Mouse (Mus musculus) liver, embryonic 14.5 days (tissue): ENCODE results near the gene Kif13a. TPM values are rescaled to one million over a fixed set of nuclear protein-coding genes. Genes with fewer than 3 reads are reported as not detected.

Experiments
- ATAC-seq: fragments of 200-750 bp; cut with Nextera tagmentation; 2 replicates; pipeline ENCODE4 v1.8.0; 2017; ENCODE audit warnings: moderate number of reproducible peaks, mild to moderate bottlenecking, moderate library complexity; ENCODE audit not compliant: insufficient read depth
- DNase-seq, 3 experiments: peaks; one replicate each; pipeline ENCODE4 v3.0.0-alpha.2; 2012 to 2013; ENCODE audit warnings: low read depth in 3 of 3, low spot score in 3 of 3
- H3K27ac ChIP-seq: fragments of 300-500 bp; sonication (generic); 2 replicates; pipeline ENCODE4 v1.5.1; 2014; ENCODE audit warnings: moderate library complexity, mild to moderate bottlenecking, control low read depth, inconsistent platforms
- H3K27me3 ChIP-seq: fragments of 300-500 bp; sonication (generic); 2 replicates; pipeline ENCODE4 v1.6.1; 2014; ENCODE audit warnings: mild to moderate bottlenecking, low read length, moderate library complexity; ENCODE audit not compliant: control insufficient read depth, insufficient read depth
- H3K36me3 ChIP-seq: fragments of 300-500 bp; sonication (generic); replicated peaks from 2 replicates; pipeline ENCODE4 v1.6.1; 2014; ENCODE audit warnings: low read depth; ENCODE audit not compliant: control insufficient read depth, insufficient read depth
- H3K4me1 ChIP-seq, 2 experiments: fragments of 200-500 bp in 1 of 2; fragments of 300-500 bp in 1 of 2; sonication (generic) in 1 of 2; replicated peaks; 2 replicates each; pipeline ENCODE4 v1.6.1; 2012 to 2014; ENCODE audit warnings: antibody characterized with exemption in 1 of 2, inconsistent platforms in 1 of 2, low read length in 1 of 2; ENCODE audit not compliant: control insufficient read depth in 2 of 2, insufficient read depth in 2 of 2
- H3K4me2 ChIP-seq: fragments of 300-500 bp; sonication (generic); 2 replicates; pipeline ENCODE4 v1.6.1; 2014; ENCODE audit warnings: low read depth, mild to moderate bottlenecking, control low read depth, moderate library complexity
- H3K4me3 ChIP-seq, 2 experiments: fragments of 200-500 bp in 1 of 2; fragments of 300-500 bp in 1 of 2; sonication (generic) in 1 of 2; 2 replicates each; pipeline ENCODE4 v1.5.1; 2012 to 2014; ENCODE audit warnings: low read depth in 2 of 2, low read length in 2 of 2, mild to moderate bottlenecking in 2 of 2, control low read depth in 1 of 2, inconsistent platforms in 1 of 2, moderate library complexity in 1 of 2; ENCODE audit not compliant: insufficient read depth in 1 of 2
- H3K9ac ChIP-seq: fragments of 300-500 bp; sonication (generic); replicated peaks from 2 replicates; pipeline ENCODE4 v1.6.1; 2014; ENCODE audit warnings: mild to moderate bottlenecking, control low read depth, moderate library complexity
- H3K9me3 ChIP-seq: fragments of 300-500 bp; sonication (generic); 2 replicates; pipeline ENCODE4 v1.6.1; 2016; ENCODE audit warnings: low read length, mixed read lengths; ENCODE audit not compliant: control insufficient read depth
- CTCF ChIP-seq: IDR thresholded peaks from 2 replicates; pipeline ENCODE4 v1.5.1; 2016; ENCODE audit warnings: antibody characterized with exemption, low read depth, control low read depth
- EP300 ChIP-seq: IDR thresholded peaks from 2 replicates; pipeline ENCODE4 v1.6.1; 2016; ENCODE audit warnings: antibody characterized with exemption, low read depth
- WGBS: fragments of 180-500 bp; shearing (Covaris S2); extraction: QIAGEN DNeasy Blood & Tissue Kit; methylation state at CpG from one replicate; pipeline ENCODE4 v1.1.7; 2014; ENCODE audit not compliant: insufficient replicate concordance; 5-methylcytosine and 5-hydroxymethylcytosine counted together
- polyA plus RNA-seq, 2 experiments: library from polyadenylated mRNA; depleted of rRNA in 1 of 2; stranded (reverse) in 1 of 2; unstranded in 1 of 2; fragments of >200 nt; fragmentation: Nextera tagmentation in 1 of 2; extraction: Ambion mirVana in 1 of 2; gene quantifications; 2 replicates each; pipeline versions ENCODE4 v1.2.1 to v1.2.3; 2012 to 2014

Gene Kif13a
- polyA plus RNA-seq, 2 experiments = 2.1 to 3.1 TPM

GRCm38 (mm10) chr13:46793824-46794223 is 135.8 kb downstream of the Kif13a start:
- H3K4me2 ChIP-seq = no peak overlapping the region
- no peaks in the 10 kb centered on the region; a peak in 1 of 4 replicates for H3K4me1 ChIP-seq
- H3K9me3 ChIP-seq = no peaks in the 10 kb centered on the region
- no peaks in the 10 kb centered on the region for H3K36me3 ChIP-seq
- ATAC-seq = no peak
- no peak overlapping the region for H3K27ac ChIP-seq
- TF ChIP-seq CTCF = peak; percentile 60; the same call in 1 of the 2 replicates
- TF ChIP-seq EP300 = no peak
- 83% methylated on average over 13 of the region's 13 CpGs for WGBS
- no peak for DNase-seq
- H3K27me3 ChIP-seq = no peaks in the 10 kb centered on the region
- H3K4me3 ChIP-seq = no peak overlapping the region
- H3K9ac ChIP-seq = no peak overlapping the region

- ATAC-seq (no peak), DNase-seq (no peak)
- no peaks in the 10 kb centered on the region for H3K36me3 ChIP-seq
- WGBS = 76% methylated on average over 8 of the region's 8 CpGs
- TF ChIP-seq EP300 = no peak
- TF ChIP-seq CTCF = no peak
- no peaks in the 10 kb centered on the region for H3K4me1 ChIP-seq
- no peaks in the 10 kb centered on the region for H3K9me3 ChIP-seq
- no peak overlapping the region for H3K9ac ChIP-seq
- no peaks in the 10 kb centered on the region for H3K27me3 ChIP-seq
- H3K4me3 ChIP-seq = no peak overlapping the region
- H3K4me2 ChIP-seq = no peak overlapping the region
- H3K27ac ChIP-seq = no peak overlapping the region
Observed at GRCm38 (mm10) chr13:46788452-46788851, 141.2 kb downstream of the Kif13a start.

DNA sequence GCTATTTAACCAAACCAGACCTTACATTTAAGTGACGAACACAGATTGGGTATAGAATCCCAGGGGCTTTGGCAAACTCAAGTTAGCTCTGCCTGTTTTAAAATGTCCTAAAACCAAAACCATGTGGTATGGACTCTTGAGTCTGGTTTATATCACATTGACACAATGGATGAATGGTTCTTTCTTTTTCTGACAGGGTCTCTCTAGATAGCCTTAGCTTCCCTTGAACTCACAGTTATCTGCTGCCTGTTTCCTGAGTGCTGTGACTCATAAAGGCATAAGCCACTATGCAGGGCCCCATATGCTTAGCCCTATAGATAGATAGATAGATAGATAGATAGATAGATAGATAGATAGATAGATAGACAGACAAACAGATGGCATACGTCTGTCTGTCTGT is 142.8 kb downstream of the Kif13a start:
- Histone ChIP-seq H3K27ac (no peak overlapping the region), H3K4me1 (no peaks in the 10 kb centered on the region), H3K36me3 (no peaks in the 10 kb centered on the region), H3K4me3 (no peak overlapping the region), H3K9ac (no peak overlapping the region), H3K4me2 (no peak overlapping the region), H3K27me3 (no peaks in the 10 kb centered on the region), H3K9me3 (no peaks in the 10 kb centered on the region)
- ATAC-seq (no peak), DNase-seq (no peak)
- TF ChIP-seq CTCF = no peak
- no peak for TF ChIP-seq EP300
- 68% methylated on average over 2 of the region's 2 CpGs for WGBS

DNA sequence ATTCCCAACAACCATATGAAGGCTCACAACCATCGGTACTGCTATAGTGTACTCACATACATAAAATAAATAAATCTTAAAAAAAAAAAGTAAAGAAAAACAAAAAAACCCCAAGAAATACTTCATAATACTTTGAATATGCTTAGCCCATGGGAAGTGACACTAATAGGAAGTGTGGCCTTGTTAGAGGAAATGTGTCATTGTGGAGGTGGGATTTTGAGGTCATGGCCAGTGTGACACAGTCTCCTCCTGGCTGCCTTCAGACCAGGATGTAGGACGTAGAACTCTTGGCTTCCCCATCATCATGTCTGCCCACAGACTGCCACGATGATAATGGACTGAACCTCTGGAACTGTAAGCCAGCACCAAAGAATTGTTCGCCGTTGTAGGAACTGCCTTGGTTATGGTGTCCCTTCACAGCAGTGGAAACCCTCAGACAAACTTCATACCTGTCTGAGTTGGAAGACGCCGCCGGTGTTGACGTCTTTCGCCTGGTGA is 143.6 kb downstream of the Kif13a start:
- no peak overlapping the region for H3K27ac ChIP-seq
- no peak for DNase-seq

GRCm38 (mm10) chr13:46780379-46780778 is 149.3 kb downstream of the Kif13a start:
- H3K4me2 ChIP-seq = no peak overlapping the region
- ATAC-seq (no peak), DNase-seq (peak in 2 of 3 experiments; percentile 11 to 13)
- no peak overlapping the region for H3K4me3 ChIP-seq
- H3K27ac ChIP-seq = no peak overlapping the region
- TF ChIP-seq CTCF (no peak), EP300 (no peak)
- no peaks in the 10 kb centered on the region for H3K9me3 ChIP-seq
- no peak overlapping the region for H3K9ac ChIP-seq
- no peaks in the 10 kb centered on the region for H3K27me3 ChIP-seq
- WGBS = 44% methylated on average over 11 of the region's 11 CpGs
- peaks cover 3 to 9% of the 10 kb centered on the region in 2 experiments; a peak in 2 of 4 replicates for H3K4me1 ChIP-seq
- H3K36me3 ChIP-seq = no peaks in the 10 kb centered on the region

More for the DNA sequence above, 143.6 kb downstream of the Kif13a start:
- Histone ChIP-seq H3K36me3 (no peaks in the 10 kb centered on the region), H3K27me3 (no peaks in the 10 kb centered on the region), H3K9me3 (no peaks in the 10 kb centered on the region), H3K4me1 (no peaks in the 10 kb centered on the region), H3K9ac (no peak overlapping the region), H3K4me3 (no peak overlapping the region), H3K4me2 (no peak overlapping the region)
- 80% methylated on average over 10 of the region's 10 CpGs for WGBS
- ATAC-seq = no peak
- TF ChIP-seq CTCF (no peak), EP300 (no peak)
